Mouse (Mus musculus) hindbrain, embryonic 11.5 days (tissue): ENCODE data around the gene Gpnmb. TPM values are rescaled to one million over a fixed set of nuclear protein-coding genes. Genes with fewer than 3 reads are reported as not detected.

Experiments
- ATAC-seq: fragments of 200-750 bp; cut with Nextera tagmentation; 2 replicates; pipeline ENCODE4 v1.8.0; 2017; ENCODE audit warnings: mild to moderate bottlenecking, moderate TSS enrichment, moderate library complexity; ENCODE audit not compliant: low FRiP score
- DNase-seq: peaks from one replicate; pipeline ENCODE4 v3.0.0-alpha.2; 2015; ENCODE audit warnings: low spot score
- H3K27ac ChIP-seq: fragments of 300-500 bp; sonication (generic); 2 replicates; pipeline ENCODE4 v1.5.1; 2014; ENCODE audit warnings: mild to moderate bottlenecking, low read depth, low read length
- H3K27me3 ChIP-seq: fragments of 300-500 bp; sonication (generic); 2 replicates; pipeline ENCODE4 v1.6.1; 2014; ENCODE audit warnings: mild to moderate bottlenecking, low read length, moderate library complexity, mixed read lengths; ENCODE audit not compliant: control insufficient read depth, insufficient read depth
- H3K36me3 ChIP-seq: fragments of 300-500 bp; sonication (generic); 2 replicates; pipeline ENCODE4 v1.6.1; 2014; ENCODE audit warnings: mild to moderate bottlenecking, low read length, moderate library complexity, mixed read lengths; ENCODE audit not compliant: control insufficient read depth, insufficient read depth
- H3K4me1 ChIP-seq: fragments of 300-500 bp; sonication (generic); replicated peaks from 2 replicates; pipeline ENCODE4 v1.6.1; 2014; ENCODE audit warnings: low read length, mixed read lengths; ENCODE audit not compliant: control insufficient read depth, insufficient read depth
- H3K4me2 ChIP-seq: fragments of 300-500 bp; sonication (generic); replicated peaks from 2 replicates; pipeline ENCODE4 v1.6.1; 2014; ENCODE audit warnings: mild to moderate bottlenecking, low read depth, low read length
- H3K4me3 ChIP-seq: fragments of 300-500 bp; sonication (generic); 2 replicates; pipeline ENCODE4 v1.5.1; 2014; ENCODE audit warnings: low read depth, low read length
- H3K9ac ChIP-seq: fragments of 300-500 bp; sonication (generic); 2 replicates; pipeline ENCODE4 v1.6.1; 2014; ENCODE audit warnings: low read depth, low read length
- H3K9me3 ChIP-seq: fragments of 300-500 bp; sonication (generic); 2 replicates; pipeline ENCODE4 v1.6.1; 2016; ENCODE audit warnings: low read length; ENCODE audit not compliant: control insufficient read depth
- WGBS: fragments of 180-500 bp; shearing (Covaris S2); extraction: QIAGEN DNeasy Blood & Tissue Kit; methylation state at CpG from one replicate; pipeline ENCODE4 v1.1.7; 2014; 5-methylcytosine and 5-hydroxymethylcytosine counted together
- polyA plus RNA-seq: library from polyadenylated mRNA; unstranded; fragments of >200 nt; fragmentation: Nextera tagmentation; extraction: Ambion mirVana; gene quantifications from 2 replicates; pipeline ENCODE4 v1.2.1, GENCODE M21; 2014

Gpnmb gene
- polyA plus RNA-seq, 1 experiment from 2014 or later, result 0.76 TPM

- DNase-seq, result no peak
Observed at GRCm38 (mm10) chr6:49009161-49009555, 27.2 kb upstream of the Gpnmb start.

GRCm38 (mm10) chr6:49009665-49010064, 26.7 kb upstream of the Gpnmb start:
- H3K36me3 ChIP-seq, result no peaks in the 10 kb centered on the region
- H3K27ac ChIP-seq, result no peak overlapping the region
- whole genome bisulfite sequencing, result 92% methylated on average over 1 of the region's 1 CpGs
- no peak overlapping the region for H3K9ac ChIP-seq
- H3K27me3 ChIP-seq, result no peaks in the 10 kb centered on the region
- no peak overlapping the region for H3K4me2 ChIP-seq
- DNase-seq, result no peak
- ATAC-seq, result no peak
- H3K4me1 ChIP-seq, result no peaks in the 10 kb centered on the region
- no peaks in the 10 kb centered on the region for H3K9me3 ChIP-seq
- H3K4me3 ChIP-seq, result no peak overlapping the region

More at GRCm38 (mm10) chr6:49009161-49009555, 27.2 kb upstream of the Gpnmb start:
- Histone ChIP-seq H3K36me3 (no peaks in the 10 kb centered on the region), H3K27ac (no peak overlapping the region), H3K9me3 (no peaks in the 10 kb centered on the region), H3K4me1 (no peaks in the 10 kb centered on the region), H3K4me2 (no peak overlapping the region), H3K27me3 (no peaks in the 10 kb centered on the region), H3K4me3 (no peak overlapping the region), H3K9ac (no peak overlapping the region)
- no peak for ATAC-seq
- WGBS, result 53% methylated on average over 7 of the region's 7 CpGs

- Histone ChIP-seq H3K4me1 (no peaks in the 10 kb centered on the region), H3K4me2 (no peak overlapping the region), H3K27ac (no peak overlapping the region), H3K36me3 (no peaks in the 10 kb centered on the region), H3K27me3 (no peaks in the 10 kb centered on the region), H3K4me3 (no peak overlapping the region), H3K9me3 (no peaks in the 10 kb centered on the region), H3K9ac (no peak overlapping the region)
- ATAC-seq (no peak), DNase-seq (no peak)
- WGBS, result 77% methylated on average over 5 of the region's 5 CpGs
Observed at GRCm38 (mm10) chr6:49011191-49011590, 25.2 kb upstream of the Gpnmb start.

DNA sequence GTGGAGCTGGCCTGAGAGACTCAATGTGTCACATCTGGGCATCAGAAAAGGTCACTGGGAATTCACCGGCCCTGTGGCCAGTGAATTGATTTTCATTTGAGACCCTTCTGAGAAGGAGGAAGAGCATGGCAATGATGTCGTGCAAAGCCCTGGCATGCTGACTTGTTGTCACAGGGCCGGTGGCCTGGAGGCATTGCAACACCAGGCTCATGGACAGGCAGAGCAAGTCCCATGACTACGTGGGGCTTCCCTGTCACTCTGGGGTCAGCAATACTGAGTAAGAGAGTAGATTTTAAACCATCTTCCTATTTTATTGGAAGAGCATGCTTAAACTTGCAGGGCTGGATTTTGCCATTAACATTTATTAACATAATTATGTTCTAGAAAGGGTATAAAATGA, 23.3 kb upstream of the Gpnmb start:
- Histone ChIP-seq H3K4me2 (no peak overlapping the region), H3K4me3 (no peak overlapping the region), H3K4me1 (no peaks in the 10 kb centered on the region), H3K27ac (no peak overlapping the region), H3K9me3 (no peaks in the 10 kb centered on the region), H3K9ac (no peak overlapping the region), H3K36me3 (no peaks in the 10 kb centered on the region), H3K27me3 (no peaks in the 10 kb centered on the region)
- DNase-seq (no peak), ATAC-seq (no peak)
- 86% methylated on average over 4 of the region's 4 CpGs for WGBS

GRCm38 (mm10) chr6:49013458-49013857, 22.9 kb upstream of the Gpnmb start:
- 84% methylated on average over 3 of the region's 3 CpGs for WGBS
- H3K9ac ChIP-seq, result no peak overlapping the region
- no peak overlapping the region for H3K4me3 ChIP-seq
- no peaks in the 10 kb centered on the region for H3K36me3 ChIP-seq
- H3K27ac ChIP-seq, result no peak overlapping the region
- ATAC-seq (no peak), DNase-seq (no peak)
- H3K4me2 ChIP-seq, result no peak overlapping the region
- no peaks in the 10 kb centered on the region for H3K9me3 ChIP-seq
- H3K4me1 ChIP-seq, result no peaks in the 10 kb centered on the region
- no peaks in the 10 kb centered on the region for H3K27me3 ChIP-seq

DNA sequence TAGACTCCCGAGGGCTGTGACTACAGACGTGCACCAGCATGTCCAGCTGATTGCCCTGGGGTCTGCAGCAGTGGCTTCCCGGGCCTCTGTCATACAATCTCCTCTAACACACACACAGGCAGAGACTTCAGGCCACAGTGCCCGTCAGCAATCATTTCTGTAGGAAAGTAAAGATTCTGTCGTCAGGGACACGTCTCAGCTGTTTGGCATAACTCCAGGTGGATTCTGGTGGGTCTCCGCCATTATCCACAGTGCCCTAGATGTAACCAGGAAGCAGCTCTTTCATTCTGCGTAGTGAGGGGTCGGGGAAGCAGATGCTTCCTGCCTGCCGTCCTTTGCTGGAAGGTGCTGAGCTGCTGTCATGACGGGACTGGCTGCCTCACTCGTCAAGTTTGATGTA, 19.2 kb upstream of the Gpnmb start:
- Histone ChIP-seq H3K27ac (no peak overlapping the region), H3K4me3 (no peak overlapping the region), H3K27me3 (no peaks in the 10 kb centered on the region), H3K9me3 (no peaks in the 10 kb centered on the region), H3K4me1 (no peaks in the 10 kb centered on the region), H3K4me2 (no peak overlapping the region), H3K9ac (no peak overlapping the region), H3K36me3 (no peaks in the 10 kb centered on the region)
- no peak for DNase-seq
- no peak for ATAC-seq
- 81% methylated on average over 12 of the region's 12 CpGs for WGBS

DNA sequence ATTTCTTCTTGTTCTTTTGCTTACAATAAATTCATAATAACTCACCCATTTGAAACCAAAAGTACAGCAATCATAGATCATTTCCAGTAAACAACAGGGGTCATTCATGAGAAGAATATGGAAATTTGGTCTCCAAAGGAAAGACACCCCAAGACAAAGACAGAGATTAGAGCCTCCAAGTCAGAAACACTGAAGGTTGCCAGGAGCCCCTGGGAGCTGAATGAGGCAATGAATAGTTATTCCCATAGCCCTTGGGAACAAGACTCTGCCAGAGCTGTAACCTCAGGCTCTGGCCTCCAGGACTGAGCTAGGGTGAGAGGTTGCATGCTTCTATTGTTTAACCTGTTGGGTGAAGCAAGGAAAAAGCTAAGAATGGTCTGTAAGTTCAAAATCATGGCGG, 17.0 kb upstream of the Gpnmb start:
- Histone ChIP-seq H3K36me3 (no peaks in the 10 kb centered on the region), H3K27me3 (no peaks in the 10 kb centered on the region), H3K4me1 (no peaks in the 10 kb centered on the region), H3K4me2 (no peak overlapping the region), H3K4me3 (no peak overlapping the region), H3K9ac (no peak overlapping the region), H3K9me3 (no peaks in the 10 kb centered on the region), H3K27ac (no peak overlapping the region)
- DNase-seq (no peak), ATAC-seq (no peak)
- WGBS, result 94% methylated on average over 1 of the region's 1 CpGs

DNA sequence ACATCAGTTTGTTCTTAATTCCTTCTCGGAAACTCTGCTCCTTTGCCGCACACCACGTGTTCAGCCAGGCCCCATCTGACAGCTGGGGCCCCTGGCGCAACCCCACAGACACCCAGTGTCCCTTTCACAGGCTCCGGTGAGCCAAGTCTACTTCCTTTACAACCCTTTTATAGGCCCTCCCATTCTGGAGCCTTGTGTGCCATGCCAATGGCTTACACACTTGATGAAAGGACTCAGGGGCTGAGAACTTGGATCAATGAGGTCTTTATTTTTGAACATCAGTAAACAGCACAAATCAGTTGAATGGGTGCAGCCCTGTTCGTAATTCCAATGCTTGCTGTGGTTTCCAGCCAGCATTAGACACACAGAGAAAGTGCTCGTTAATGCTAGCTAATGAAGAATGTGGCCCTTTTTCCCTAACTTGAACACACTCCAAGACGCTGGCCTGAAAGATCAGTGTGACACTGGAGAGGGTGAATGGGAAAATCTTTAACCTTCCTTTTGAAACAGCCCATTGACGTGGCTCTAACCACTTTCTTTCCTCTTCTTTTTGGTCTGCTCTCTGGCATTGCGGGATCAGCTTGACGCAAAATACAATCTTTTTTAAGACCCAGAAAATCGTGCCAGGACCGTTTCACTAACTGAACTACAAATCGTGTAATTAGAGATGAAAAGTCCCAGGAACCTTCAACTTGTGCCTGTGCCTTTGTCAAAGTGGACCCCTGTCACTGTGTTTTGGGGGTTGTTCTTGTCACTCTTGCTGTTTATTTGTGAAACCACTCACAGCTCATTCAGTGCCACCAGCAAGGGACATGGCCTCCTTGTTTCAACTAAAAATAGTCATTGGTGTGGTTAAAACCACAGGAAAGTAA, 15.0 kb upstream of the Gpnmb start:
- ATAC-seq, result no peak
- Histone ChIP-seq H3K36me3 (no peaks in the 10 kb centered on the region), H3K27ac (no peak overlapping the region), H3K9ac (no peak overlapping the region), H3K4me3 (no peak overlapping the region), H3K27me3 (no peaks in the 10 kb centered on the region), H3K4me2 (no peak overlapping the region), H3K4me1 (no peaks in the 10 kb centered on the region), H3K9me3 (no peaks in the 10 kb centered on the region)
- 75% methylated on average over 14 of the region's 14 CpGs for WGBS
- DNase-seq, result no peak

DNA sequence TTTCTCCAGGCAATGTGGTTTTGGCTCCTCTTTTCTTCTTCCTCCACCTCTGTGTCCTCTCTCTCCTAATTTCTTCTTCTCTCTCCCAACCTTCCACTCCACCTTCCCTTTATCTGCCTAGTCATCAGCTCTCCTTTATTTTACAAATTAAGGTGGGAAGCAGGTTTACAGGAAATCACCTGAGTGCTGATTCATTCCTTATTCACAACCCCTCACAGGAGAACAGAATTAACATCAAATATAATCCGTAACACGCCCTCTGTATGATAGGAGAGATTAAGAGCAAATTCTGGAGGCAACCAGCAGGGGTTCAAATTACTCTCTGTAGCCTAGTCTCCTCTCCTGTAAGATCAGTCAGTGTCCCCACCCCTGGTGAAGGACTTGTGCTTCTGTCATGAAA, 14.0 kb upstream of the Gpnmb start:
- Histone ChIP-seq H3K4me1 (no peaks in the 10 kb centered on the region), H3K27ac (no peak overlapping the region)
- WGBS, result 87% methylated on average over 2 of the region's 2 CpGs

More for the DNA sequence above, 14.0 kb upstream of the Gpnmb start:
- ATAC-seq (no peak), DNase-seq (no peak)
- H3K36me3 ChIP-seq, result no peaks in the 10 kb centered on the region
- H3K9me3 ChIP-seq, result no peaks in the 10 kb centered on the region
- H3K9ac ChIP-seq, result no peak overlapping the region
- no peak overlapping the region for H3K4me3 ChIP-seq
- H3K27me3 ChIP-seq, result no peaks in the 10 kb centered on the region
- no peak overlapping the region for H3K4me2 ChIP-seq
